Mouse (Mus musculus) liver, embryonic 13.5 days (tissue): ENCODE results near the gene Lima1. TPM values are rescaled to one million over a fixed set of nuclear protein-coding genes. Genes with fewer than 3 reads are reported as not detected.
"Not testable (repeated sequence)": the region's sequence is repeated elsewhere in the genome, so short reads cannot be mapped to it uniquely, and the experiment has no call there.

Experiments used
- ATAC-seq: fragments of 200-750 bp; cut with Nextera tagmentation; 2 replicates; pipeline ENCODE4 v1.8.0; 2017; ENCODE audit warnings: low read depth, mild to moderate bottlenecking, moderate number of reproducible peaks, moderate library complexity
- DNase-seq: peaks from one replicate; pipeline ENCODE4 v3.0.0; 2022
- H3K27ac ChIP-seq: fragments of 300-500 bp; sonication (generic); 2 replicates; pipeline ENCODE4 v1.5.1; 2015; ENCODE audit warnings: moderate library complexity, mild to moderate bottlenecking, inconsistent platforms
- H3K27me3 ChIP-seq: fragments of 300-500 bp; sonication (generic); 2 replicates; pipeline ENCODE4 v1.6.1; 2015; ENCODE audit warnings: mild to moderate bottlenecking, inconsistent platforms
- H3K36me3 ChIP-seq: fragments of 300-500 bp; sonication (generic); 2 replicates; pipeline ENCODE4 v1.6.1; 2015; ENCODE audit warnings: mild to moderate bottlenecking, inconsistent platforms
- H3K4me1 ChIP-seq: fragments of 300-500 bp; sonication (generic); replicated peaks from 2 replicates; pipeline ENCODE4 v1.6.1; 2015; ENCODE audit warnings: inconsistent platforms
- H3K4me2 ChIP-seq: fragments of 300-500 bp; sonication (generic); 2 replicates; pipeline ENCODE4 v1.6.1; 2015; ENCODE audit warnings: inconsistent platforms, mild to moderate bottlenecking, moderate library complexity
- H3K4me3 ChIP-seq: fragments of 300-500 bp; sonication (generic); replicated peaks from 2 replicates; pipeline ENCODE4 v1.5.1; 2015; ENCODE audit warnings: mild to moderate bottlenecking, inconsistent platforms
- H3K9ac ChIP-seq: fragments of 300-500 bp; sonication (generic); 2 replicates; pipeline ENCODE4 v1.6.1; 2015; ENCODE audit warnings: mild to moderate bottlenecking, inconsistent platforms
- H3K9me3 ChIP-seq: fragments of 300-500 bp; sonication (generic); replicated peaks from 2 replicates; pipeline ENCODE4 v1.6.1; 2016; ENCODE audit warnings: inconsistent platforms
- WGBS: fragments of 180-500 bp; shearing (Covaris S2); methylation state at CpG from one replicate; pipeline ENCODE4 v1.1.7; 2015; ENCODE audit not compliant: insufficient replicate concordance; 5-methylcytosine and 5-hydroxymethylcytosine counted together
- polyA plus RNA-seq: library from polyadenylated mRNA; unstranded; fragments of >200 nt; fragmentation: Nextera tagmentation; extraction: Ambion mirVana; gene quantifications from 2 replicates; pipeline ENCODE4 v1.2.1, GENCODE M21; 2015

The Lima1 gene
- polyA plus RNA-seq, 1 experiment from 2014 or later = 7.8 TPM

DNA sequence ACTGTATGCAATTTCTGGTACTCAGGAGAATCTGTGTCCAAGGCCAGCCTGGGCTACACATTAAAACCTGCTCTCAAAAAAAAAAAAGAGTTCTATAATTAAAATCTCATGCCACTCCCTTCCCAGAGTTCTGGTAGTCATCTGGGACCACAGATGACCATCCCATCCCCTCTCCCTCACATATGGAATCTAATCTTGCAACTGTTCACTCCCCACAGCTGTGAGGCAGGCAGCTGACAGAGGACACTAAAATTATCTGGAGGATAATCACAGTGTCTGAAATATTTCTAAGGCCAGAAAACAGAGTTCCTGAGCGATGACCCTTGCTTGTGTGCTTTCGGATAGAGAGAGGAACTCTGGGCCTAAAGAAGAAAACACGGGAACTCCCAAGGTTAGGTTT lies 40.6 kb downstream of the Lima1 start:
- Histone ChIP-seq H3K4me2 (no peak overlapping the region), H3K27ac (peak overlapping the region; percentile 15; the same call in 1 of the 2 replicates), H3K9ac (no peak overlapping the region), H3K36me3 (no peaks in the 10 kb centered on the region), H3K4me1 (peaks cover 7% of the 10 kb centered on the region; the same call in 1 of the 2 replicates), H3K27me3 (no peaks in the 10 kb centered on the region), H3K4me3 (no peak overlapping the region), H3K9me3 (no peaks in the 10 kb centered on the region)
- DNase-seq (no peak), ATAC-seq (no peak)
- WGBS = 54% methylated on average over 3 of the region's 3 CpGs

DNA sequence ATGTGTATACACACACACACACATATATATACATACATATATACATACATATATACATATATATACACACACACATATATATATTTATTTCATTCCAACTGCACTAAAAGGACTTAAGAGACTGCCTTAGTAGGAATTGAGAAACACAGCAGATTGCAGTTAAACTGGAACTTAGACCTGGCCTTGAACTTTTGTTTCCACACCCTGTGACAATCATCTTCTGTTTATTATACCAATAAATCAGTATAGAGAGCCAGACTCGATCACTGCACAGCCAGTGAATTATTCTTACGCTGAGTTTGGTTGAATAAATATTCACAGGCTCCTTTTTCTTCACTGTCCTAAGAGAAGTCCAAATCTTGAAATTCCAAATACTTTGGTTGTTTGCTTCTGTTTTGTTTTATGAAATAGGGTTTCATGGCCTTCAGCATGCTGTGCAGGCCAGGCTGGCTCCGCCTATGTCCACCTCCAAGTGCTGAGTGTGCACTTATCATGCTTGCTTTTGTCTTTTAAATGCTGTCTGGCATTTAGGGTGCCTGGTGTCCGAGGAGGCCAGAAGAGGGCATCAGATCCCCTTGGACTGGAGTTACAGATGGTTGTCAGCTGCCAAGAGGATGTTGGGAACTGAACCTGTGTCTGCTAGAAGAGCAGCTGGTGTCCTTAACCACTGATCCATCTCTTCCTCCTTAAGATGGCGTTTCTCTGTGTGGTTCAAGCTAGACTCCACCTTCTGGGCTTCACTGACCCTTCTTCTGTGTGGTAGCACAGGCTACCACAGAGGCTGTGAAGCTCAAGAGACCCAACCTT lies 41.4 kb downstream of the Lima1 start:
- whole genome bisulfite sequencing = 58% methylated on average over 5 of the region's 5 CpGs
- H3K9ac ChIP-seq = no peak overlapping the region

DNA sequence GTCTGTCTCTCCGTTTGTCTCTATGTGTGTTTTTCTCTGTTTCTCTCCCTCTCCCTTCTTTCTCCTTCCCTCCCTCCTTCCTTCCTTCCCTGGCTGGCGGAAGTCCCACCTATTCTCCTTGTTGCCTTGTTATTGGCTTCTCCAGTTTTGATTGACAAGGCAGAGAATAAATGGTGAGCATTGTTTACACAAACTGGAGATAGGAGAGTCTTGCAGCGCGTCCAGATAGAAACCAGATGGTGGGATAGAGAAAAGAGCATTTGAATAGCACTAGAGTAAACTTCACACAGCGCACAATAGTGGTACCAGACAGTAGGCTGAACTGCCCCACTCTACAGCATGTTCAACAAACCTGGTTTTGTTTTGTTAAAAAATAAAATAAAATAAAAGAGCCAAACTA lies 43.7 kb downstream of the Lima1 start:
- no peak overlapping the region for H3K27ac ChIP-seq
- ATAC-seq = no peak
- 62% methylated on average over 5 of the region's 5 CpGs for WGBS

More for the DNA sequence above, 41.4 kb downstream of the Lima1 start:
- ATAC-seq (no peak), DNase-seq (no peak)
- Histone ChIP-seq H3K36me3 (no peaks in the 10 kb centered on the region), H3K4me2 (no peak overlapping the region), H3K9me3 (no peaks in the 10 kb centered on the region), H3K27ac (no peak overlapping the region), H3K4me3 (no peak overlapping the region), H3K27me3 (no peaks in the 10 kb centered on the region), H3K4me1 (peaks cover 7% of the 10 kb centered on the region; the same call in 1 of the 2 replicates)

DNA sequence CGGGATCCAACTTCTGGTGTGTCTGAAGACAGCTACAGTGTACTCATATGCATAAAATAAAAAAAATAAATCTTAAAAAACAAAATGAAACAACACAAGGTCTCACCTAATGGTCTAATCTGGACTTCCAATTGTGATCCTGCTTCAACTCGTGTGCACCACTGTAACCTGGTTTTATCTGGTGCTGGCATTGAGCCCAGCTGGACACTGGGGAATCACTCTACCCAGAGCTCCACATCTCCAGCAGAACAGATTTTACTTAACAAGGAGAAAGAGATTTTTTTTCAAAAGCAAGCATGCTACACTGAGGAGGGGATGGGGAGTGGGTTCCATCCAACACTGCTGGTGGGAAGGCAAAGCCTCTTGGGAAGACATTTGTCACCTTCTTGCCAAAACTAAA lies 47.2 kb downstream of the Lima1 start:
- H3K27ac ChIP-seq = no peak overlapping the region
- ATAC-seq (no peak), DNase-seq (no peak)
- H3K4me1 ChIP-seq = 0 out of 2 replicates have a peak, but pooled peaks cover 2% of the 10 kb centered on the region
- H3K9me3 ChIP-seq = no peaks in the 10 kb centered on the region
- H3K4me3 ChIP-seq = no peak overlapping the region
- no peak overlapping the region for H3K9ac ChIP-seq
- 55% methylated on average over 2 of the region's 2 CpGs for WGBS
- no peak overlapping the region for H3K4me2 ChIP-seq
- H3K27me3 ChIP-seq = no peaks in the 10 kb centered on the region
- H3K36me3 ChIP-seq = no peaks in the 10 kb centered on the region

More for the DNA sequence above, 43.7 kb downstream of the Lima1 start:
- no peaks in the 10 kb centered on the region for H3K27me3 ChIP-seq
- H3K36me3 ChIP-seq = no peaks in the 10 kb centered on the region
- no peak overlapping the region for H3K9ac ChIP-seq
- H3K4me3 ChIP-seq = no peak overlapping the region
- H3K4me1 ChIP-seq = peaks cover 7% of the 10 kb centered on the region; the same call in 1 of the 2 replicates
- H3K9me3 ChIP-seq = no peaks in the 10 kb centered on the region
- H3K4me2 ChIP-seq = no peak overlapping the region
- no peak for DNase-seq

DNA sequence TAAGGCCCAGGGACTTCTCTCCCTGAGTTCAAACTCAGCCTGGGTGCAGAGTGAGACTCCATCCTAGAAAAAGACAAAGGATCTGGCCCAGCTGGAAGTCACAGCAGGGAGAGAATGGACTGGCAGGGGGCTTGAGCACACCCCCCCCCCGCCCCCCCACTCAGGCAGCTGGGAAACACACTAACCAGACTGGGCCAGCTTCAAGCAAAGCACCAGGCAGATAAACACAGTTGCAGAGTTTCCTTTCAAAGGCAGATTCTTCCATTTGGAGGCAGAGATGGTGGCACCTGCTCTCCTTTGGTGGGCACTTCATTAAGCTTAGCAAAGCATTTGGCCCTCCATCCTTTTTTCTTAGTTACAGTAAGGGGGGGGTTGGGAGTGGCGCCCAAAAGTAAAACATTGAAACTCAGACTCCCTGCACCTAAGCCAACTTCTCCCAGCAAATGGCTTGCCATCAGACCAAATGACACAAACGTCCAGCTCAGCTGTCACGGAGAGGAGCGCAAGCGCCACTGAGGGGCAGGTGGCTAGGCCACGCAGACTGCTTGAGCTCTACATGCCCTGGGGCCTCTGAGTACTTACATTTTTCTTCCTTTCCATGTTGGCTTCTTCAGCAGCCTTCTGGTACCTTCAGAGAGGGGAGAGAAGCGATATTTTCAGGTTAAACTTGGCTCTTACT lies 48.9 kb downstream of the Lima1 start:
- no peaks in the 10 kb centered on the region for H3K27me3 ChIP-seq
- no peaks in the 10 kb centered on the region for H3K36me3 ChIP-seq
- H3K9me3 ChIP-seq = no peaks in the 10 kb centered on the region
- H3K4me3 ChIP-seq = no peak overlapping the region
- DNase-seq = no peak
- no peak overlapping the region for H3K27ac ChIP-seq
- 0 out of 2 replicates have a peak, but pooled peaks cover 5% of the 10 kb centered on the region for H3K4me1 ChIP-seq
- WGBS = 67% methylated on average over 8 of the region's 8 CpGs
- H3K9ac ChIP-seq = no peak overlapping the region
- no peak overlapping the region for H3K4me2 ChIP-seq
- no peak for ATAC-seq

DNA sequence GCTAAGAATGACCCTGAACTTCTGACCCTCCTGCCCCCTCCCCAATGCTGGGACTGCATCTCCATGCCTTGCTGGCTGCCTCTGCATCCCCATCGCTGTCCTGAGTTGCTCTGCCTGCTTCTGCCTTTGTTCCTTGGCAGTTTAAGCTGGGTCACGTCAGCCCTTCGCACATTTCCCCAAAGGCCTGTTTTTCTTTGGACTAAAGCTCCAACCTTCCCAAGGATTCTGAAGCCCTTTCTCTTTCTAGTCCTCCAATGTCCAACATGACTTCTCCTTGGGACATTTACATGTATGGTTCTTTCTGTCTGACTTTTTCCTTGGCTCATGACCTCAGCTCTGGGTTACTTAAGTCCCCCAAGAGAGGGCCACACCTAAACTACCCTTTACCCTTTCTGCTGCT lies 50.0 kb downstream of the Lima1 start:
- Histone ChIP-seq H3K4me3 (no peak overlapping the region), H3K9ac (no peak overlapping the region), H3K27me3 (no peaks in the 10 kb centered on the region), H3K4me2 (no peak overlapping the region), H3K9me3 (no peaks in the 10 kb centered on the region), H3K4me1 (0 out of 2 replicates have a peak, but pooled peaks cover 5% of the 10 kb centered on the region), H3K27ac (no peak overlapping the region), H3K36me3 (no peaks in the 10 kb centered on the region)
- WGBS = 72% methylated on average over 3 of the region's 3 CpGs
- DNase-seq (no peak), ATAC-seq (no peak)

DNA sequence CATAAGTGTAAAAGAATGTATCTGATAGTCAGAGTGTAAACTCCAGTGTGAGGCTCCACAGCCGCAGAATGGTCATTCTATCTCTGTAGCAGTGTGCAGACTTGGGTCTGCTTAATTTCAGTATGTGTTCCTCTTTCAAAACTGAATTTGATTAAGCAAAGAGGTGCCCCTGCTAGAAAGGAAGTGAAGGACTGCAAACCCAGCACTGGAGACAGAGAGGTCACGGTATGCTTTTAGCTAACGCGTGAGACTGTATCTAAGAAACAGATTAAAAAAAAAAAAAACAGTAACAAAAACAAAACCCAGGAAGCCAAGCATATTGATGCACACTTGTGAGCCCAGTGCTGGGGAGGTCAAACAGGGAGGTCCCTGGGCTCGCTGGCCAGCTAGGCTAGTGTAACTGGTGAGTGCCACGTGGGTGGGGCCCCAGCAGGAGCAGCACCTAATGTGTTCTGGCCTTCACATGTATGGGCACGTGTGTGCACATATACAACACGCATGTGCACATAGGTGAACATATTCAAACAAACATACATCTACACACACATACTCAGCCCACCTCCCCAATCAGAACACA lies 51.8 kb downstream of the Lima1 start:
- no peaks in the 10 kb centered on the region for H3K36me3 ChIP-seq
- H3K4me3 ChIP-seq = no peak overlapping the region
- H3K4me1 ChIP-seq = 0 out of 2 replicates have a peak, but pooled peaks cover 5% of the 10 kb centered on the region
- H3K9me3 ChIP-seq = no peaks in the 10 kb centered on the region
- H3K27me3 ChIP-seq = no peaks in the 10 kb centered on the region
- DNase-seq = no peak
- H3K9ac ChIP-seq = no peak overlapping the region
- ATAC-seq = no peak
- no peak overlapping the region for H3K4me2 ChIP-seq
- no peak overlapping the region for H3K27ac ChIP-seq
- 67% methylated on average over 8 of the region's 8 CpGs for WGBS

DNA sequence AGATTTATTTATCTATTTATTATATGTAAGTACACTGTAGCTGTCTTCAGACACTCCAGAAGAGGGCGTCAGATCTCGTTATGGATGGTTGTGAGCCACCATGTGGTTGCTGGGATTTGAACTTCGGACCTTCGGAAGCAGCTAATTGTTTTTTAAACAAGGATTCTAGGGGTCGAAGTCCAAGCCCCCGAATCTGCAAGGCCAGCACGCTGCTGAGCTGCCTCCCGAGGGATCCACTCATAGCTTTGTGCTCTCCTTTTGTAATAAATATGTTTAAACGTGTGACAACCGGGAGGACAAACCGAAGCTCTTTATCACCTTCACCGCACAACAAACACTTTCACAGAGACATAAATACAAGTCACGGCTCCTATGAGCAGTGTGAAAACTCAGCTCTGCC lies 52.8 kb downstream of the Lima1 start:
- not testable (repeated sequence) for H3K4me3 ChIP-seq, DNase-seq, H3K9me3 ChIP-seq, H3K9ac ChIP-seq, H3K4me1 ChIP-seq, ATAC-seq, H3K27ac ChIP-seq, H3K27me3 ChIP-seq, H3K4me2 ChIP-seq, H3K36me3 ChIP-seq
- 74% methylated on average over 13 of the region's 13 CpGs for WGBS

DNA sequence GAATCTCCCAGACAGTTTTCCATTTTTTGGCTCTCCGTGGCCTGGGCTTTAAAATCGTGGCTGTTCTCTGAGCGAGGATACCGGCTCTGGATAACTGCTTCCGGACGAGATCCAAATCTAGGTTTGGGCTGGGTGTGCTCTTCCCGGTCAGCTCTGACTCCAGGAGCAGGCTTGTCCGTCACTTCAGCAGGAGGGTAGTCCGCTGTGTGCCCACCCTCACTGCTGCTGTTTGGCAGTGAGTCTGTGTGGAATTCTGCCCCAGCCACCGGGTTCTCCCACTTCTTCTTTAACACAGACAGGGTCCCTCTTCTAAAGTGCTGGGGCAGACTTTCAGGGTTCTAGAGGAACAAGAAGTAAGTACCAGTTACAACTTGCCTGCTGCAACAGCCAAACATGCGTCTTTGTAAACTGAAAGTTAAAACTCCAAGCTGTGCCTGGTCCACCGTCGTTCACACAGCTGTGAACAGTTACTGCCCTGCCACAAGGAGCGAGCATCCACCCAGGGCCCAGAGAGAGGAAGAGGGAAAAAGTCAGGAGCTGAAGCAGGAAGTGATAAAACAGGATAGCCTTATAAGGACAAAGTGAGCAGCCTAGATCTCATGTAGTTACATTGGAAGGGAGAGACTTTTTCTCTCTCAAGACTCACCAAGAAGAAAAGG lies 55.5 kb downstream of the Lima1 start:
- DNase-seq (no peak), ATAC-seq (no peak)
- Histone ChIP-seq H3K27me3 (no peaks in the 10 kb centered on the region), H3K4me3 (peak overlapping the region; percentile 38), H3K9ac (peak overlapping the region; percentile 50), H3K4me2 (peak overlapping the region; percentile 42), H3K27ac (peak overlapping the region; percentile 71), H3K9me3 (no peaks in the 10 kb centered on the region), H3K4me1 (0 out of 2 replicates have a peak, but pooled peaks cover 5% of the 10 kb centered on the region), H3K36me3 (peaks cover 7% of the 10 kb centered on the region)
- 24% methylated on average over 14 of the region's 14 CpGs for WGBS

DNA sequence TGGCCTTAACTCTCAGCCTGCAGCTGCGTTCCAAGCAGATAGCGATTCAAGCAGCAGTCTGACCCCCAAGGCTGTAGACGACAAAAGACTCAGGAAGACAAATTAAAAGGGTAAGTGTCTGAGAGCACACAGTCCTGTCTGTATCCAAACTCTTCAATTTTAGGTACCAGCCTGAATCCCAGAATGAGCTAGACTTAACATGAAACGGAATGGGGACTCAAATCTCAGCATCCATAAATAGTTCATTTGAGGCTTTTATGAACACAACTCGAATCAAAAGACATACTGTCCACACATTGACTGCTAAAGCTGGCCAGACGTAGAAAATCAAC lies 56.2 kb downstream of the Lima1 start:
- H3K4me2 ChIP-seq = peak overlapping the region; percentile 42
- DNase-seq = no peak
- H3K9me3 ChIP-seq = no peaks in the 10 kb centered on the region
- H3K36me3 ChIP-seq = peaks cover 7% of the 10 kb centered on the region
- H3K27me3 ChIP-seq = no peaks in the 10 kb centered on the region
- 0 out of 2 replicates have a peak overlapping the region, but pooled peaks have one; percentile 27 for H3K9ac ChIP-seq
- H3K27ac ChIP-seq = peak overlapping the region; percentile 71
- ATAC-seq = no peak
- 37% methylated on average over 6 of the region's 6 CpGs for WGBS
- H3K4me3 ChIP-seq = peak overlapping the region; percentile 38
- 0 out of 2 replicates have a peak, but pooled peaks cover 5% of the 10 kb centered on the region for H3K4me1 ChIP-seq
